Mouse (Mus musculus): ENCODE measurements around the gene Nfkbil1. TPM values are rescaled to one million over a fixed set of nuclear protein-coding genes. Genes with fewer than 3 reads are reported as not detected.

Nfkbil1 gene
- polyA plus RNA-seq, 1 experiment from 2014 or later, result 4.0 TPM

DNA sequence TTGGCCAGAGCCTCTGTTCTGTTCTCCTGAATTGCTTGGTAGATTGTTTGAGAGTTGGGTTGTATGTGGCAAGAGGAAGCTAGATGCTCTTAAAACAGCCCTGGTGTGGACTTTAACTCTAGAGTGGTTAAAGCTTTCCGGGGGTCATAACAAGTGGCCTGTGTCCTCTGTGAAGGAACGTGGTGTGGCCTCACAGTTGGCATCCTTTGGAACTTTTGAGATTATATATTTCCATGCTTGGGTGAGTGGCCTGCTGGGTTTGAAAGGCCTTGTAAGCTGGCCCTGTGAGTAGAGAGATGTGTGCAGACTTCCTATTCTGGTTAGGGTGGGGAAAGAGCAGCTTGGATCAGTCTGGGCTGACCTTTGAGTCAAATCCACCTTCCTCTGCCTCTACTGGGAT is 9.4 kb upstream of the Nfkbil1 start:
- H3K36me3 ChIP-seq (replicated peaks; ENCODE audit: control insufficient read depth, insufficient read depth, low read depth, low read length), result peaks cover 44% of the 10 kb centered on the region
- H3K9me3 ChIP-seq (replicated peaks; ENCODE audit: control insufficient read depth, low read length), result no peaks in the 10 kb centered on the region
- no peaks in the 10 kb centered on the region for H3K27me3 ChIP-seq (ENCODE audit: control insufficient read depth, insufficient read depth, low read length)
- WGBS, result 78% methylated on average over 2 of the region's 2 CpGs
- no peak for ATAC-seq (replicated peaks; ENCODE audit: insufficient number of reproducible peaks, low FRiP score, low TSS enrichment, low read depth)
- H3K4me1 ChIP-seq (ENCODE audit: control insufficient read depth, insufficient read depth, low read length), result peaks cover 5% of the 10 kb centered on the region
- H3K27ac ChIP-seq (replicated peaks; ENCODE audit: low read depth, low read length), result no peak overlapping the region
- H3K9ac ChIP-seq (replicated peaks; ENCODE audit: low read length), result peak overlapping the region; percentile 22; the same call in 1 of the 2 replicates
- no peak overlapping the region for H3K4me3 ChIP-seq (ENCODE audit: low read depth, low read length)
- peak overlapping the region; percentile 8; the same call in 1 of the 2 replicates for H3K4me2 ChIP-seq (ENCODE audit: low read depth, low read length)
- DNase-seq (ENCODE audit: low spot score), result no peak

DNA sequence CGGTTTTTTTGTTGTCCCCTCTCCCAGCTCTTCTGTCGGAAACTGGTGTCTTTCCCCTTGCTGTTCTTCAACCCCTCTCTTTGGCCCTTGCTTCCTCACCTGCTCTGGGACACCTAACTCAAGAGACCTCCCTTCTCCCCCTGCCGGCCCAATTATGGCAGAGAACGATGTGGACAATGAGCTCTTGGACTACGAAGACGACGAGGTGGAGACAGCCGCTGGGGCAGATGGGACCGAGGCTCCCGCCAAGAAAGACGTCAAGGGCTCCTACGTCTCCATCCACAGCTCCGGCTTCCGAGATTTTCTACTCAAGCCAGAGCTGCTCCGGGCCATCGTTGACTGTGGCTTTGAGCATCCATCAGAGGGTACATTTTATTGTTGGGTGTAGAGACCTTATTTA is 7.5 kb upstream of the Nfkbil1 start:
- H3K4me1 ChIP-seq (ENCODE audit: control insufficient read depth, insufficient read depth, low read length), result peaks cover 5% of the 10 kb centered on the region
- no peaks in the 10 kb centered on the region for H3K9me3 ChIP-seq (replicated peaks; ENCODE audit: control insufficient read depth, low read length)
- H3K27me3 ChIP-seq (ENCODE audit: control insufficient read depth, insufficient read depth, low read length), result no peaks in the 10 kb centered on the region
- peak; percentile 49 for DNase-seq (ENCODE audit: low spot score)
- H3K4me2 ChIP-seq (ENCODE audit: low read depth, low read length), result peak overlapping the region; percentile 88
- H3K27ac ChIP-seq (replicated peaks; ENCODE audit: low read depth, low read length), result peak overlapping the region; percentile 98; the same call in 1 of the 2 replicates
- H3K36me3 ChIP-seq (replicated peaks; ENCODE audit: control insufficient read depth, insufficient read depth, low read depth, low read length), result peaks cover 33% of the 10 kb centered on the region
- 12% methylated on average over 16 of the region's 16 CpGs for WGBS
- H3K4me3 ChIP-seq (ENCODE audit: low read depth, low read length), result peak overlapping the region; percentile 93
- no peak for ATAC-seq (replicated peaks; ENCODE audit: insufficient number of reproducible peaks, low FRiP score, low TSS enrichment, low read depth)
- peak overlapping the region; percentile 100 for H3K9ac ChIP-seq (replicated peaks; ENCODE audit: low read length)

DNA sequence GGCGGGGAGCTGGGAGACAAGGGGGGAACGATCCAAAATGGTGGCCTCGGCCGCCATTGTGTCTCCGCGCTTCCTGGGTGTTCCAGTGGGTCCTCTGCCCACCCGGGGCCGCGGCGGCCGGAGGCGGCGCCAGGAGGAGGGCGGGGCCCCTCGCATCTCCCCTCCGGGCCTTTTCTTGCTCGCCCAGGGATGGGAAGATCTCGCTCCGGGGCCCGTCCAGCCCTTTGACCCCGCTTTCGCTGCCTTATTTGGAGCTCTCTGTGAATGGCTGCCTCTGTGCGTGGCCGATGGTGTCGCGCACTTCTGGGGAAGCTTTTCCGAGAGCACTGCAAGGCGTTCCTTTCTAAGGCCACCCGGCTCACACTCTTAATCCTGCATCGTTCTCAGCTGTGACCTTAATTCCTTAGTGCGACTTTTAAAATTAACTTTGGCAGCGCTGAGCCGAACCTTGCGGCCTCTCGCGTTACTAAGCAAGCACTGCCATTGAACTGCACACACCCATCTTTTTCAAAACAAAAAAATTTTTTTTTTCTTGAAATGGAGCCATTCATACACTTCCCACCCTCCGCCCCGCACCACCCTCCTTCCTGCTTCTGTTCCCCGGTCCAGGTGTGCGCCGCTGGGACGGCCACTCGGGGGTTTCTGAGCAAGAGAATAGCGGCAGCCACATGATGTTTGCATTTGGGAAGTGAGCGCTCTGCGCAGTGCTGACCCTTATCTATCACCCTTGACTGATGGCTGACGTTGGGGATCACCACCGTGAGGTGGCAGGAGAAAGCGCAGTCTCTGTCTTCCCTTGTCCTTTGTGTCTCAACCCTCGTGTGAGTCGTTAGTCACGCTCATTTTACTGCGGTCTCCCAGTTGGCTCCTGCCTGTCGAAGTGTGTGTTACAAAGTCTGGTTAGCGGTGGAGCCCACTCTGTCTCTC is 6.7 kb upstream of the Nfkbil1 start:
- Histone ChIP-seq H3K9ac (replicated peaks; ENCODE audit: low read length) (peak overlapping the region; percentile 100), H3K27ac (replicated peaks; ENCODE audit: low read depth, low read length) (peak overlapping the region; percentile 98), H3K27me3 (ENCODE audit: control insufficient read depth, insufficient read depth, low read length) (no peaks in the 10 kb centered on the region), H3K4me2 (ENCODE audit: low read depth, low read length) (peak overlapping the region; percentile 88), H3K4me3 (ENCODE audit: low read depth, low read length) (peak overlapping the region; percentile 93), H3K9me3 (replicated peaks; ENCODE audit: control insufficient read depth, low read length) (no peaks in the 10 kb centered on the region), H3K36me3 (replicated peaks; ENCODE audit: control insufficient read depth, insufficient read depth, low read depth, low read length) (peaks cover 28% of the 10 kb centered on the region), H3K4me1 (ENCODE audit: control insufficient read depth, insufficient read depth, low read length) (peaks cover 5% of the 10 kb centered on the region)
- ATAC-seq (replicated peaks; ENCODE audit: insufficient number of reproducible peaks, low FRiP score, low TSS enrichment, low read depth), result peak; percentile 20; the same call in 1 of the 2 replicates
- 0% methylated on average over 55 of the region's 55 CpGs for WGBS
- DNase-seq (ENCODE audit: low spot score), result peak; percentile 69

GRCm38 (mm10) chr17:35241305-35242014 is 5.9 kb upstream of the Nfkbil1 start, which contains the start of gene Ddx39b:
Ddx39b (plus strand) TSS chr17:35241746.
- peaks cover 5% of the 10 kb centered on the region for H3K4me1 ChIP-seq (ENCODE audit: control insufficient read depth, insufficient read depth, low read length)
- DNase-seq (ENCODE audit: low spot score) (peak; percentile 97), ATAC-seq (replicated peaks; ENCODE audit: insufficient number of reproducible peaks, low FRiP score, low TSS enrichment, low read depth) (peak; percentile 92)
- peaks cover 20% of the 10 kb centered on the region for H3K36me3 ChIP-seq (replicated peaks; ENCODE audit: control insufficient read depth, insufficient read depth, low read depth, low read length)
- H3K9ac ChIP-seq (replicated peaks; ENCODE audit: low read length), result peak within 1 kb of the TSS; percentile 100
- under 1% methylated on average over 69 of the region's 69 CpGs for WGBS
- H3K4me2 ChIP-seq (ENCODE audit: low read depth, low read length), result peak within 1 kb of the TSS; percentile 88
- peak within 1 kb of the TSS; percentile 93 for H3K4me3 ChIP-seq (ENCODE audit: low read depth, low read length)
- peak within 1 kb of the TSS; percentile 98 for H3K27ac ChIP-seq (replicated peaks; ENCODE audit: low read depth, low read length)
- no peaks in the 10 kb centered on the region for H3K9me3 ChIP-seq (replicated peaks; ENCODE audit: control insufficient read depth, low read length)
- no peaks in the 10 kb centered on the region for H3K27me3 ChIP-seq (ENCODE audit: control insufficient read depth, insufficient read depth, low read length)

GRCm38 (mm10) chr17:35240384-35241304 is 5.1 kb upstream of the Nfkbil1 start:
- ATAC-seq (replicated peaks; ENCODE audit: insufficient number of reproducible peaks, low FRiP score, low TSS enrichment, low read depth) (0 out of 2 replicates have a peak, but pooled peaks have one; percentile 0), DNase-seq (ENCODE audit: low spot score) (no peak)
- peak overlapping the region; percentile 52 for H3K9ac ChIP-seq (replicated peaks; ENCODE audit: low read length)
- H3K9me3 ChIP-seq (replicated peaks; ENCODE audit: control insufficient read depth, low read length), result no peaks in the 10 kb centered on the region
- H3K4me2 ChIP-seq (ENCODE audit: low read depth, low read length), result peak overlapping the region; percentile 88
- peak overlapping the region; percentile 93 for H3K4me3 ChIP-seq (ENCODE audit: low read depth, low read length)
- peaks cover 12% of the 10 kb centered on the region for H3K36me3 ChIP-seq (replicated peaks; ENCODE audit: control insufficient read depth, insufficient read depth, low read depth, low read length)
- H3K27ac ChIP-seq (replicated peaks; ENCODE audit: low read depth, low read length), result peak overlapping the region; percentile 52
- H3K27me3 ChIP-seq (ENCODE audit: control insufficient read depth, insufficient read depth, low read length), result no peaks in the 10 kb centered on the region
- H3K4me1 ChIP-seq (ENCODE audit: control insufficient read depth, insufficient read depth, low read length), result peaks cover 5% of the 10 kb centered on the region
- WGBS, result 33% methylated on average over 12 of the region's 12 CpGs

GRCm38 (mm10) chr17:35239700-35240099 is 4.1 kb upstream of the Nfkbil1 start:
- H3K27me3 ChIP-seq (ENCODE audit: control insufficient read depth, insufficient read depth, low read length), result no peaks in the 10 kb centered on the region
- no peak overlapping the region for H3K27ac ChIP-seq (replicated peaks; ENCODE audit: low read depth, low read length)
- DNase-seq (ENCODE audit: low spot score) (no peak), ATAC-seq (replicated peaks; ENCODE audit: insufficient number of reproducible peaks, low FRiP score, low TSS enrichment, low read depth) (no peak)
- H3K9ac ChIP-seq (replicated peaks; ENCODE audit: low read length), result no peak overlapping the region
- H3K9me3 ChIP-seq (replicated peaks; ENCODE audit: control insufficient read depth, low read length), result no peaks in the 10 kb centered on the region
- WGBS, result 87% methylated on average over 5 of the region's 5 CpGs
- H3K36me3 ChIP-seq (replicated peaks; ENCODE audit: control insufficient read depth, insufficient read depth, low read depth, low read length), result peaks cover 5% of the 10 kb centered on the region
- no peak overlapping the region for H3K4me3 ChIP-seq (ENCODE audit: low read depth, low read length)
- no peak overlapping the region for H3K4me2 ChIP-seq (ENCODE audit: low read depth, low read length)
- H3K4me1 ChIP-seq (ENCODE audit: control insufficient read depth, insufficient read depth, low read length), result peaks cover 3% of the 10 kb centered on the region

- Histone ChIP-seq H3K4me1 (ENCODE audit: control insufficient read depth, insufficient read depth, low read length) (no peaks in the 10 kb centered on the region), H3K9me3 (replicated peaks; ENCODE audit: control insufficient read depth, low read length) (no peaks in the 10 kb centered on the region), H3K9ac (replicated peaks; ENCODE audit: low read length) (no peak overlapping the region), H3K27me3 (ENCODE audit: control insufficient read depth, insufficient read depth, low read length) (no peaks in the 10 kb centered on the region), H3K4me2 (ENCODE audit: low read depth, low read length) (no peak overlapping the region), H3K27ac (replicated peaks; ENCODE audit: low read depth, low read length) (no peak overlapping the region), H3K4me3 (ENCODE audit: low read depth, low read length) (no peak overlapping the region), H3K36me3 (replicated peaks; ENCODE audit: control insufficient read depth, insufficient read depth, low read depth, low read length) (no peaks in the 10 kb centered on the region)
- no peak for DNase-seq (ENCODE audit: low spot score)
- ATAC-seq (replicated peaks; ENCODE audit: insufficient number of reproducible peaks, low FRiP score, low TSS enrichment, low read depth), result no peak
- WGBS, result 81% methylated on average over 12 of the region's 12 CpGs
Measured at GRCm38 (mm10) chr17:35237504-35237903, 1.9 kb upstream of the Nfkbil1 start.

Data from embryonic facial prominence, embryonic 11.5 days (tissue).